Mouse (Mus musculus) cerebellum, adult 8-10 months (tissue): ENCODE results near the gene Uqcr10.

Source experiments
- DNase-seq: peaks from one replicate; pipeline ENCODE4 v3.0.0; 2022

Uqcr10 gene

GRCm38 (mm10) chr11:4674593-4674992 is 29.5 kb downstream of the Uqcr10 start:
- no peak for DNase-seq

GRCm38 (mm10) chr11:4671736-4672135 is 32.4 kb downstream of the Uqcr10 start:
- no peak for DNase-seq

GRCm38 (mm10) chr11:4662496-4662878 is 41.7 kb downstream of the Uqcr10 start:
- DNase-seq, result no peak

- peak; percentile 37 for DNase-seq
Observed at GRCm38 (mm10) chr11:4661871-4662495, 42.2 kb downstream of the Uqcr10 start.

- DNase-seq, result no peak
Observed at GRCm38 (mm10) chr11:4661324-4661723, 42.8 kb downstream of the Uqcr10 start.

- DNase-seq, result no peak
Observed at GRCm38 (mm10) chr11:4660309-4661025, 43.7 kb downstream of the Uqcr10 start.

- no peak for DNase-seq
Observed at GRCm38 (mm10) chr11:4659818-4660217, 44.3 kb downstream of the Uqcr10 start.
